Mouse (Mus musculus): ENCODE data around the gene Rxrg. TPM values are rescaled to one million over a fixed set of nuclear protein-coding genes. Genes with fewer than 3 reads are reported as not detected.

Gene Rxrg
- total and polyA plus RNA-seq, 2 experiments from 2014 or later: 19.4 to 22.3 TPM

DNA sequence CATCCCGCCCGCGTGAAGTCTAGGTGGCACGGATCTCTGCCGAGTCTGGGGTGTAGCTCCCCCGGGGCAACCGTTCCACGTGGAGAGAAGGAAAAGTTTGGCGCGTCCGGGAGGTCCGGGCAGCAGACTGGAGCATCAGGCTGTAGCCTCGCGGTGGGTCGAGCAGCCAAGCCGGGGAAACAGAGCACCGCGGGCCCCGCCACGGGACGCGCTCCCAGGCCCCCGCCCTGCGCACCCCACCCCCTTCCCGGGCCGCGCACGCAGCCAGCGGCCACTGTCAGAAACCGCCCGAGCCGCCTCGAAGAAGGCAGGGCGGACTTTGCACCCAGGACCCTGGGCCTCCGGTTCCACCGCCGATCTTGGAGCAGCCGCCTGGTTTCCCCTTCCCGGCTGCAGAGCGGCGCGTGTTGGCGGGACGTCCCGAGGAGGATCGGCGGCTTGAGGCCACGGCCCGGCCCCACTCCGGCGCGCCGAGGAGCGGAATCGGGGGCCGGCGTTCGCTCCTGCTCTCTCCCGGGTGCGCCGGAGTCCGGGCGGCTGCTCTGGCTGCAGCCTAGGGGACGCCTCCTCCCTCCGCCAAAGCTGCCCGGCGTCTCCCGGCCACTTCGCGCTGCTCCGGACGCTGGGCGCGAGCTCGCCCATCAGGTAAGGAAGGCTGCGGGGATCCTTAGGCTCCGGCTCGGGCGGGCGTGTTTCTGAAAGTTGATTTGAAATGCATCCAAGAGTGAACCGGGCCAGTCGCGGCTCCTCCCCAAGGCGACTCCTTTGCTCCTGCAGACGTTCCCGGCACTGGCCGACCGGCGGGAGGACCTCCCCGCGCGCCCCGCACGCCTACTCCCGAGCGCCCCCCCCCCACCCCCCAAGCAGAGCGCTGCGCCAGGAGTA, 90.4 kb downstream of the Rxrg start:
- no peak for TF ChIP-seq CTCF (IDR thresholded peaks at IDR 0.05; ENCODE audit: low read depth)
- Histone ChIP-seq H3K9ac (replicated peaks; ENCODE audit: low read length) (peak overlapping the region; percentile 46), H3K4me2 (ENCODE audit: low read depth, low read length) (peak overlapping the region; percentile 68), H3K4me1 (ENCODE audit: insufficient read depth, low read length) (peaks cover 8% of the 10 kb centered on the region; the same call in 1 of the 2 replicates), H3K27ac (no peak overlapping the region), H3K27me3 (ENCODE audit: insufficient read depth, low read length) (peaks cover 66% of the 10 kb centered on the region), H3K4me3 (ENCODE audit: low read length) (peak overlapping the region; percentile 46), H3K9me3 (ENCODE audit: low read length) (0 out of 2 replicates have a peak, but pooled peaks cover 4% of the 10 kb centered on the region), H3K36me3 (ENCODE audit: insufficient read depth, low read length) (no peaks in the 10 kb centered on the region)
- DNase-seq (ENCODE audit: low spot score) (peak; percentile 23), ATAC-seq (peak; percentile 44)
- 3% methylated on average over 91 of the region's 98 CpGs for WGBS

DNA sequence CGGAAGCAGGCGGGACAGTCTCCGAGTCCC, 90.9 kb downstream of the Rxrg start, which contains the start of gene Lmx1a:
Lmx1a (plus strand) TSS at position 6 of the 30 bp plus-strand sequence.
- TF ChIP-seq CTCF (IDR thresholded peaks at IDR 0.05; ENCODE audit: low read depth): no peak
- peaks cover 66% of the 10 kb centered on the region for H3K27me3 ChIP-seq (ENCODE audit: insufficient read depth, low read length)
- H3K4me3 ChIP-seq (ENCODE audit: low read length): peak within 1 kb of the TSS; percentile 46
- peak within 1 kb of the TSS; percentile 41; the same call in 1 of the 2 replicates for H3K27ac ChIP-seq
- H3K9me3 ChIP-seq (ENCODE audit: low read length): 0 out of 2 replicates have a peak, but pooled peaks cover 4% of the 10 kb centered on the region
- no peaks in the 10 kb centered on the region for H3K36me3 ChIP-seq (ENCODE audit: insufficient read depth, low read length)
- no peak for DNase-seq (ENCODE audit: low spot score)
- H3K4me2 ChIP-seq (ENCODE audit: low read depth, low read length): peak within 1 kb of the TSS; percentile 68
- no peak for ATAC-seq
- WGBS: 0% methylated on average over 3 of the region's 3 CpGs
- peak within 1 kb of the TSS; percentile 46 for H3K9ac ChIP-seq (replicated peaks; ENCODE audit: low read length)
- H3K4me1 ChIP-seq (ENCODE audit: insufficient read depth, low read length): peaks cover 8% of the 10 kb centered on the region; the same call in 1 of the 2 replicates

Other genes starting within 250 kb of the Rxrg start
- 11.6 and 13.1 TPM in 2 replicates for gene Aldh9a1, start 248.4 kb upstream of the Rxrg start, total RNA-seq (2014; rRNA removed)
- 42.9 and 44.2 TPM in 2 replicates for gene Aldh9a1, start 248.4 kb upstream of the Rxrg start, polyA plus RNA-seq (2015; fragmentation: Nextera tagmentation; extraction: Ambion mirVana)
- 364 and 397 TPM in 2 replicates for gene Mgst3, start 204.5 kb upstream of the Rxrg start, total RNA-seq (2014; rRNA removed)
- 291 and 316 TPM in 2 replicates for gene Mgst3, start 204.5 kb upstream of the Rxrg start, polyA plus RNA-seq (2015; fragmentation: Nextera tagmentation; extraction: Ambion mirVana)
- 0.37 TPM in 1 of 2 replicates, not detected in the other for gene Lrrc52, start 131.6 kb upstream of the Rxrg start, total RNA-seq (2014; rRNA removed)
- not detected in 2 replicates for gene Lrrc52, start 131.6 kb upstream of the Rxrg start, polyA plus RNA-seq (2015; fragmentation: Nextera tagmentation; extraction: Ambion mirVana)
- 7.8 and 12.5 TPM in 2 replicates for gene Lmx1a, start 90.9 kb downstream of the Rxrg start, total RNA-seq (2014; rRNA removed)
- gene Lmx1a, start 90.9 kb downstream of the Rxrg start, polyA plus RNA-seq (2015; fragmentation: Nextera tagmentation; extraction: Ambion mirVana): 4.9 and 5.7 TPM in 2 replicates

Measured in hindbrain, postnatal 0 days (tissue).